ENCODE assay signal across 8 mouse cellular contexts in genomic region chr1:38987865-38988211, GRCm38 (mm10). TPM values are rescaled to one million over a fixed set of nuclear protein-coding genes. Genes with fewer than 3 reads are reported as not detected.
DNase-seq lines count a peak whose midpoint lies in the region; ATAC-seq and TF ChIP-seq lines count a peak whose summit lies in the region.

No protein-coding gene starts in this region.

- no peaks in the 10 kb centered on the region for H3K9me3 ChIP-seq in embryonic facial prominence, embryonic 14.5 days (ENCODE audit: control insufficient read depth, low read length)
- no peaks in the 10 kb centered on the region for H3K9me3 ChIP-seq in limb, embryonic 11.5 days (ENCODE audit: control insufficient read depth, low read length)
- no peaks in the 10 kb centered on the region for H3K9me3 ChIP-seq in neural tube, embryonic 15.5 days (replicated peaks)

- peaks cover 7% of the 10 kb centered on the region for H3K4me1 ChIP-seq in liver, adult 2 months (ENCODE audit: control insufficient read depth, insufficient read depth, low read length)
- peaks cover 9% of the 10 kb centered on the region for H3K4me1 ChIP-seq in embryonic facial prominence, embryonic 14.5 days (ENCODE audit: control insufficient read depth, insufficient read depth, low read length)
- H3K4me1 ChIP-seq in limb, embryonic 11.5 days (ENCODE audit: control insufficient read depth, insufficient read depth, low read length), result peaks cover 7% of the 10 kb centered on the region
- peaks cover 32% of the 10 kb centered on the region for H3K4me1 ChIP-seq in neural tube, embryonic 15.5 days

- peaks cover 6% of the 10 kb centered on the region; the same call in 1 of the 2 replicates for H3K79me2 ChIP-seq in liver, adult 2 months (ENCODE audit: control insufficient read depth, insufficient read depth, low read length)

- peak overlapping the region; percentile 79 for H3K4me2 ChIP-seq in embryonic facial prominence, embryonic 14.5 days (ENCODE audit: low read depth, low read length)
- peak overlapping the region; percentile 76 for H3K4me2 ChIP-seq in limb, embryonic 11.5 days (ENCODE audit: low read depth, severe bottlenecking)
- peak overlapping the region; percentile 81 for H3K4me2 ChIP-seq in neural tube, embryonic 15.5 days

- ATAC-seq in embryonic facial prominence, embryonic 14.5 days (ENCODE audit: low read depth), result peak; percentile 90
- peak; percentile 78 for ATAC-seq in limb, embryonic 11.5 days (ENCODE audit: insufficient number of reproducible peaks, low FRiP score, low TSS enrichment, low read depth)
- ATAC-seq in neural tube, embryonic 15.5 days (ENCODE audit: low FRiP score), result peak; percentile 85

- H3K27ac ChIP-seq in liver, adult 2 months (replicated peaks; ENCODE audit: insufficient read depth, low read depth, low read length), result peak overlapping the region; percentile 85
- H3K27ac ChIP-seq in embryonic facial prominence, embryonic 14.5 days (replicated peaks; ENCODE audit: low read depth, low read length), result peak overlapping the region; percentile 79
- H3K27ac ChIP-seq in limb, embryonic 11.5 days (replicated peaks; ENCODE audit: low read depth, low read length), result peak overlapping the region; percentile 56; the same call in 1 of the 2 replicates
- H3K27ac ChIP-seq in neural tube, embryonic 15.5 days (replicated peaks), result peak overlapping the region; percentile 87

- H3K9ac ChIP-seq in liver, adult 2 months (ENCODE audit: low read depth, low read length), result peak overlapping the region; percentile 88
- peak overlapping the region; percentile 84 for H3K9ac ChIP-seq in embryonic facial prominence, embryonic 14.5 days (ENCODE audit: low read depth, low read length)
- peak overlapping the region; percentile 79 for H3K9ac ChIP-seq in limb, embryonic 11.5 days (ENCODE audit: low read length)
- H3K9ac ChIP-seq in neural tube, embryonic 15.5 days (replicated peaks), result peak overlapping the region; percentile 70

- H3K36me3 ChIP-seq in liver, adult 2 months (ENCODE audit: control insufficient read depth, insufficient read depth, low read length), result peaks cover 2% of the 10 kb centered on the region; the same call in 1 of the 2 replicates
- H3K36me3 ChIP-seq in embryonic facial prominence, embryonic 14.5 days (ENCODE audit: control insufficient read depth, insufficient read depth, low read length), result peaks cover 19% of the 10 kb centered on the region
- no peaks in the 10 kb centered on the region for H3K36me3 ChIP-seq in limb, embryonic 11.5 days (ENCODE audit: control insufficient read depth, insufficient read depth, low read length)
- peaks cover 19% of the 10 kb centered on the region for H3K36me3 ChIP-seq in neural tube, embryonic 15.5 days

- peak; percentile 63 for DNase-seq in liver, adult 2 months (ENCODE audit: extremely low read depth, low read depth, low spot score)
- no peak for DNase-seq in liver
- DNase-seq in embryonic facial prominence, embryonic 14.5 days (ENCODE audit: low spot score), result no peak
- DNase-seq in limb, embryonic 11.5 days (ENCODE audit: low spot score), result no peak
- no peak for DNase-seq in right cerebral cortex, postnatal 4 days
- DNase-seq in right cerebral cortex, postnatal 25 days, result no peak
- no peak for DNase-seq in layer of hippocampus, postnatal 10 days (ENCODE audit: low spot score in 2 of 2)

- H3K4me3 ChIP-seq in liver, adult 2 months (ENCODE audit: insufficient read depth, low read depth, low read length), result peak overlapping the region; percentile 94
- peak overlapping the region; percentile 81 for H3K4me3 ChIP-seq in embryonic facial prominence, embryonic 14.5 days (ENCODE audit: low read depth, low read length)
- H3K4me3 ChIP-seq in limb, embryonic 11.5 days (ENCODE audit: low read depth, low read length), result peak overlapping the region; percentile 85
- H3K4me3 ChIP-seq in neural tube, embryonic 15.5 days (replicated peaks), result peak overlapping the region; percentile 87

- no peak for TF ChIP-seq CTCF in liver, adult 2 months (IDR thresholded peaks at IDR 0.05; ENCODE audit: low read depth, low read length)

- WGBS in liver, adult 2 months, result under 1% methylated on average over 25 of the region's 25 CpGs
- WGBS in embryonic facial prominence, embryonic 14.5 days, result 0% methylated on average over 9 of the region's 25 CpGs
- under 1% methylated on average over 25 of the region's 25 CpGs for WGBS in limb, embryonic 11.5 days
- WGBS in neural tube, embryonic 15.5 days, result 0% methylated on average over 23 of the region's 25 CpGs

- TF ChIP-seq POLR2A in liver, adult 2 months (IDR thresholded peaks at IDR 0.05; ENCODE audit: extremely low read depth, insufficient read depth, low read length), result no peak

- H3K27me3 ChIP-seq in liver, adult 2 months (ENCODE audit: control insufficient read depth, insufficient read depth, low read length), result no peaks in the 10 kb centered on the region
- H3K27me3 ChIP-seq in embryonic facial prominence, embryonic 14.5 days (replicated peaks; ENCODE audit: control insufficient read depth, insufficient read depth, low read length), result no peaks in the 10 kb centered on the region
- H3K27me3 ChIP-seq in limb, embryonic 11.5 days (ENCODE audit: control insufficient read depth, insufficient read depth, low read length), result no peaks in the 10 kb centered on the region
- no peaks in the 10 kb centered on the region for H3K27me3 ChIP-seq in neural tube, embryonic 15.5 days (replicated peaks)

RNA-seq across cellular contexts. Expression of gene Pdcl3, which starts 2.4 kb away (rescaled TPM):
- 14.7 and 19.0 TPM in 2 replicates for total RNA-seq in liver, adult 2 months (2014; rRNA removed)
- 9.5 and 12.3 TPM in 2 replicates for polyA plus RNA-seq in liver, adult 2 months (2012; rRNA removed)
- 147 and 149 TPM in 2 replicates for polyA plus RNA-seq in embryonic facial prominence, embryonic 14.5 days (2014; fragmentation: Nextera tagmentation; extraction: Ambion mirVana)
- 148 and 149 TPM in 2 replicates for polyA plus RNA-seq in limb, embryonic 11.5 days (2014; fragmentation: Nextera tagmentation; extraction: Ambion mirVana)
- polyA plus RNA-seq in neural tube, embryonic 15.5 days (2015; fragmentation: Nextera tagmentation; extraction: Ambion mirVana), result 164 and 171 TPM in 2 replicates
- total RNA-seq in layer of hippocampus, postnatal 10 days (2021), result 10 to 100 TPM; 46.3 TPM

RNA-seq across cellular contexts. Expression of gene Nms, which starts 48.9 kb away (rescaled TPM):
- total RNA-seq in liver, adult 2 months (2014; rRNA removed), result not detected in 2 replicates
- not detected in 2 replicates for polyA plus RNA-seq in liver, adult 2 months (2012; rRNA removed)
- polyA plus RNA-seq in embryonic facial prominence, embryonic 14.5 days (2014; fragmentation: Nextera tagmentation; extraction: Ambion mirVana), result not detected in 2 replicates
- not detected in 2 replicates for polyA plus RNA-seq in limb, embryonic 11.5 days (2014; fragmentation: Nextera tagmentation; extraction: Ambion mirVana)
- 8.6 and 9.1 TPM in 2 replicates for polyA plus RNA-seq in neural tube, embryonic 15.5 days (2015; fragmentation: Nextera tagmentation; extraction: Ambion mirVana)
- not detected for total RNA-seq in layer of hippocampus, postnatal 10 days (2021)

Comparison
In these comparisons a context has a peak if more than half of its experiments do, and no peak if none do; other contexts are left out.
1. RNA of gene Pdcl3, which starts 2.4 kb away (polyA plus RNA-seq): 164 to 171 TPM in neural tube, embryonic 15.5 days, 147 to 149 TPM in embryonic facial prominence, embryonic 14.5 days and 148 to 149 TPM in limb, embryonic 11.5 days; 9.5 to 12.3 TPM in liver, adult 2 months; every median in the first group is over 10 times any median in the second.
2. Peak in every context shown above with its lines, with median percentiles within 50 percentile points of each other: H3K27ac ChIP-seq, H3K4me3 ChIP-seq, H3K9ac ChIP-seq, ATAC-seq and H3K4me2 ChIP-seq.